Mouse (Mus musculus) intestine, postnatal 0 days (tissue): ENCODE data around the gene Nudt3. TPM values are rescaled to one million over a fixed set of nuclear protein-coding genes. Genes with fewer than 3 reads are reported as not detected.

Experiments used
- ATAC-seq: fragments of 200-750 bp; cut with Nextera tagmentation; 2 replicates; pipeline ENCODE4 v1.8.0; 2017; ENCODE audit warnings: mild to moderate bottlenecking, moderate TSS enrichment, moderate library complexity
- H3K27ac ChIP-seq: fragments of 300-500 bp; sonication (generic); 2 replicates; pipeline ENCODE4 v1.5.1; 2014; ENCODE audit warnings: mild to moderate bottlenecking, low read depth, low read length, moderate library complexity
- H3K27me3 ChIP-seq: fragments of 300-500 bp; sonication (generic); replicated peaks from 2 replicates; pipeline ENCODE4 v1.6.1; 2014; ENCODE audit warnings: low read length, mixed read lengths; ENCODE audit not compliant: control insufficient read depth, insufficient read depth
- H3K36me3 ChIP-seq: fragments of 300-500 bp; sonication (generic); 2 replicates; pipeline ENCODE4 v1.6.1; 2014; ENCODE audit warnings: mild to moderate bottlenecking, moderate library complexity; ENCODE audit not compliant: control insufficient read depth, insufficient read depth
- H3K4me1 ChIP-seq: fragments of 300-500 bp; sonication (generic); replicated peaks from 2 replicates; pipeline ENCODE4 v1.6.1; 2014; ENCODE audit warnings: antibody characterized with exemption, low read length, mixed read lengths; ENCODE audit not compliant: control insufficient read depth, insufficient read depth
- H3K4me2 ChIP-seq: fragments of 300-500 bp; sonication (generic); replicated peaks from 2 replicates; pipeline ENCODE4 v1.6.1; 2014; ENCODE audit warnings: low read depth, mild to moderate bottlenecking, moderate library complexity
- H3K4me3 ChIP-seq: fragments of 300-500 bp; sonication (generic); 2 replicates; pipeline ENCODE4 v1.5.1; 2014; ENCODE audit warnings: low read depth, low read length
- H3K9ac ChIP-seq: fragments of 300-500 bp; sonication (generic); 2 replicates; pipeline ENCODE4 v1.6.1; 2014; ENCODE audit warnings: mild to moderate bottlenecking, low read depth, low read length
- H3K9me3 ChIP-seq: fragments of 300-500 bp; sonication (generic); 2 replicates; pipeline ENCODE4 v1.6.1; 2016; ENCODE audit warnings: mixed run types; ENCODE audit not compliant: control insufficient read depth
- CTCF ChIP-seq: sonication (generic); IDR thresholded peaks from 2 replicates; pipeline ENCODE4 v1.5.1; 2016; ENCODE audit warnings: low read depth, mild to moderate bottlenecking, control low read depth, antibody characterized with exemption, moderate library complexity
- WGBS: fragments of 180-500 bp; shearing (Covaris S2); extraction: QIAGEN DNeasy Blood & Tissue Kit; methylation state at CpG from one replicate; pipeline ENCODE4 v1.1.7; 2014; 5-methylcytosine and 5-hydroxymethylcytosine counted together
- polyA plus RNA-seq: library from polyadenylated mRNA; unstranded; fragments of >200 nt; fragmentation: Nextera tagmentation; extraction: Ambion mirVana; gene quantifications from 2 replicates; pipeline ENCODE4 v1.2.1, GENCODE M21; 2015

Nudt3 gene
- polyA plus RNA-seq, 1 experiment from 2014 or later = 43.3 TPM

- peak overlapping the region; percentile 76 for H3K4me2 ChIP-seq
- H3K4me3 ChIP-seq = 0 out of 2 replicates have a peak overlapping the region, but pooled peaks have one; percentile 87
- H3K27ac ChIP-seq = no peak overlapping the region
- H3K9ac ChIP-seq = no peak overlapping the region
- H3K36me3 ChIP-seq = no peaks in the 10 kb centered on the region
- no peaks in the 10 kb centered on the region for H3K9me3 ChIP-seq
- no peak for ATAC-seq
- WGBS = 55% methylated on average over 8 of the region's 8 CpGs
- H3K27me3 ChIP-seq = no peaks in the 10 kb centered on the region
- H3K4me1 ChIP-seq = 0 out of 2 replicates have a peak, but pooled peaks cover 5% of the 10 kb centered on the region
- no peak for TF ChIP-seq CTCF
These were observed 2.1 kb downstream of the Nudt3 start for GRCm38 (mm10) chr17:27621161-27621560.

GRCm38 (mm10) chr17:27615388-27615787, 7.9 kb downstream of the Nudt3 start:
- no peak overlapping the region for H3K27ac ChIP-seq
- no peaks in the 10 kb centered on the region for H3K27me3 ChIP-seq
- no peaks in the 10 kb centered on the region for H3K9me3 ChIP-seq
- no peak overlapping the region for H3K4me3 ChIP-seq
- ATAC-seq = no peak
- no peak overlapping the region for H3K4me2 ChIP-seq
- no peak overlapping the region for H3K9ac ChIP-seq
- H3K4me1 ChIP-seq = no peaks in the 10 kb centered on the region
- WGBS = 72% methylated on average over 7 of the region's 7 CpGs
- TF ChIP-seq CTCF = no peak
- no peaks in the 10 kb centered on the region for H3K36me3 ChIP-seq

GRCm38 (mm10) chr17:27613016-27613415, 10.3 kb downstream of the Nudt3 start:
- no peak overlapping the region for H3K27ac ChIP-seq
- no peaks in the 10 kb centered on the region for H3K36me3 ChIP-seq
- no peaks in the 10 kb centered on the region for H3K9me3 ChIP-seq
- H3K4me1 ChIP-seq = no peaks in the 10 kb centered on the region
- no peak for ATAC-seq
- WGBS = 79% methylated on average over 4 of the region's 4 CpGs
- no peaks in the 10 kb centered on the region for H3K27me3 ChIP-seq
- TF ChIP-seq CTCF = no peak
- H3K4me2 ChIP-seq = no peak overlapping the region
- no peak overlapping the region for H3K9ac ChIP-seq
- no peak overlapping the region for H3K4me3 ChIP-seq

- Histone ChIP-seq H3K4me1 (no peaks in the 10 kb centered on the region), H3K4me3 (no peak overlapping the region), H3K9me3 (no peaks in the 10 kb centered on the region), H3K27me3 (no peaks in the 10 kb centered on the region), H3K4me2 (no peak overlapping the region), H3K27ac (no peak overlapping the region), H3K36me3 (no peaks in the 10 kb centered on the region), H3K9ac (no peak overlapping the region)
- no peak for ATAC-seq
- no peak for TF ChIP-seq CTCF
- WGBS = 63% methylated on average over 5 of the region's 5 CpGs
These were observed 11.3 kb downstream of the Nudt3 start for GRCm38 (mm10) chr17:27611994-27612393.

GRCm38 (mm10) chr17:27611519-27611884, 11.8 kb downstream of the Nudt3 start:
- H3K9ac ChIP-seq = no peak overlapping the region
- H3K4me1 ChIP-seq = no peaks in the 10 kb centered on the region
- no peaks in the 10 kb centered on the region for H3K9me3 ChIP-seq
- H3K36me3 ChIP-seq = no peaks in the 10 kb centered on the region
- H3K27ac ChIP-seq = no peak overlapping the region
- 46% methylated on average over 3 of the region's 3 CpGs for WGBS
- TF ChIP-seq CTCF = no peak
- ATAC-seq = no peak
- no peak overlapping the region for H3K4me2 ChIP-seq
- H3K4me3 ChIP-seq = no peak overlapping the region
- H3K27me3 ChIP-seq = no peaks in the 10 kb centered on the region

- H3K36me3 ChIP-seq = no peaks in the 10 kb centered on the region
- no peaks in the 10 kb centered on the region for H3K4me1 ChIP-seq
- ATAC-seq = no peak
- no peak for TF ChIP-seq CTCF
- no peaks in the 10 kb centered on the region for H3K27me3 ChIP-seq
- H3K9ac ChIP-seq = no peak overlapping the region
- no peaks in the 10 kb centered on the region for H3K9me3 ChIP-seq
- no peak overlapping the region for H3K27ac ChIP-seq
- no peak overlapping the region for H3K4me3 ChIP-seq
- H3K4me2 ChIP-seq = no peak overlapping the region
- WGBS = 72% methylated on average over 10 of the region's 10 CpGs
These were observed 12.4 kb downstream of the Nudt3 start for GRCm38 (mm10) chr17:27610679-27611518.
